Mouse (Mus musculus) liver, adult 2 months (tissue): ENCODE data around the gene Olfr957.

ENCODE experiments used
- CTCF ChIP-seq: fragments of 200-500 bp; IDR thresholded peaks from 2 replicates; pipeline ENCODE4 v1.5.1; 2011; ENCODE audit warnings: low read depth, low read length, control low read depth
- POLR2A ChIP-seq: fragments of 200-500 bp; IDR thresholded peaks from 2 replicates; pipeline ENCODE4 v1.6.1; 2011; ENCODE audit warnings: low read length, control low read depth; ENCODE audit not compliant: insufficient read depth; ENCODE audit errors: extremely low read depth

DNA sequence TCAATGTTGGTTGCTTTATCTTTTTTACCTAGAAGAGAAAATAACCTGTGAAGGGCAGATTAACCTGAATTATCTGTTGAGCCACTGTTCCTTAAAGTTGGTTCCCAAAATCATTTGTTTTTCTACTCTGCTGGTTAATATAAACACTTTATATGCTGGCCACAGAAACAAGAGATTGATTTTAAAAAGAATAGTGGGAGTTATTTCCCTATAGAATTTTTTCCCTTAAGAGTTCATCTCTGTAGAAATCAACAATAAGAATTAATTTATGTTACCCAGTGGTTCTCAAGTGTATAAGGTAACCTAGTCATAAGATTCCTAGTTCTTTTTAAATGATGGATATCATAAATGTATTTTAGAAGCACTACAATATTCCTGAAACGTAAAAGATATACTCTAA, 43.8 kb downstream of the Olfr957 start, which contains the start of gene Olfr955:
- TF ChIP-seq CTCF (no peak), POLR2A (no peak)
